Mouse (Mus musculus) left cerebral cortex, adult 18-20 months (tissue): Measurements from ENCODE around the gene Dynlrb1. TPM values are rescaled to one million over a fixed set of nuclear protein-coding genes. Genes with fewer than 3 reads are reported as not detected.

Experiments
- DNase-seq, 2 experiments: peaks; one replicate each; pipeline ENCODE4 v3.0.0; 2021 to 2022; ENCODE audit warnings: low spot score in 2 of 2, mixed read lengths in 1 of 2
- long read RNA-seq, 2 experiments: library from polyadenylated mRNA; stranded (forward); transcript quantifications; one replicate each; pipeline ENCODE4 v2.0.0; 2021
- total RNA-seq, 2 experiments: library from RNA; stranded (reverse); gene quantifications; 2 replicates each; pipeline ENCODE4 v1.2.3; 2021

Dynlrb1 gene
- 100 to 1,000 TPM; 293 to 300 TPM for total RNA-seq
- long read RNA-seq, experiment 1, transcript Dynlrb1-202 (4 exons, 684 nt), result major isoform, 143 of 165 reads
- long read RNA-seq, experiment 1, partial matches to known transcripts, result 6 of 165 reads
- long read RNA-seq, experiment 1, other reads (novel, unspliced or antisense), result 7 of 165 reads
- long read RNA-seq, experiment 2, transcript Dynlrb1-202 (4 exons, 684 nt), result major isoform, 146 of 165 reads
- long read RNA-seq, experiment 2, partial matches to known transcripts, result 9 of 165 reads
- long read RNA-seq, experiment 2, other reads (novel, unspliced or antisense), result 5 of 165 reads

- DNase-seq, result peak; percentile 99 to 100
Measured at GRCm38 (mm10) chr2:155236362-155236992, at the start of gene Dynlrb1. TSS of gene Dynlrb1 (plus strand) at chr2:155236533.

- DNase-seq, result peak in 1 of 2 experiments; percentile 9
Measured at GRCm38 (mm10) chr2:155207419-155207818, 28.9 kb upstream of the Dynlrb1 start.

GRCm38 (mm10) chr2:155223145-155223544 lies 13.2 kb upstream of the Dynlrb1 start:
- DNase-seq, result no peak

GRCm38 (mm10) chr2:155224721-155225120 lies 11.6 kb upstream of the Dynlrb1 start:
- DNase-seq, result peak in 1 of 2 experiments; percentile 12

- no peak for DNase-seq
Measured at GRCm38 (mm10) chr2:155235746-155236361, 479 bp upstream of the Dynlrb1 start.

GRCm38 (mm10) chr2:155237276-155237675 lies 943 bp downstream of the Dynlrb1 start:
- no peak for DNase-seq

- DNase-seq, result peak in 1 of 2 experiments; percentile 9
Measured at GRCm38 (mm10) chr2:155240915-155241314, 4.6 kb downstream of the Dynlrb1 start.

- DNase-seq, result peak in 1 of 2 experiments; percentile 28
Measured at GRCm38 (mm10) chr2:155242296-155242855, 6.0 kb downstream of the Dynlrb1 start.

- no peak for DNase-seq
Measured at GRCm38 (mm10) chr2:155246231-155246630, 9.9 kb downstream of the Dynlrb1 start.

- no peak for DNase-seq
Measured at GRCm38 (mm10) chr2:155248206-155248605, 11.9 kb downstream of the Dynlrb1 start.

GRCm38 (mm10) chr2:155248718-155249117 lies 12.4 kb downstream of the Dynlrb1 start:
- DNase-seq, result no peak

GRCm38 (mm10) chr2:155249588-155249987 lies 13.3 kb downstream of the Dynlrb1 start:
- no peak for DNase-seq

GRCm38 (mm10) chr2:155265526-155265925 lies 29.2 kb downstream of the Dynlrb1 start:
- no peak for DNase-seq

GRCm38 (mm10) chr2:155266896-155267295 lies 30.6 kb downstream of the Dynlrb1 start:
- no peak for DNase-seq

- no peak for DNase-seq
Measured at GRCm38 (mm10) chr2:155271957-155272356, 35.6 kb downstream of the Dynlrb1 start.

GRCm38 (mm10) chr2:155272396-155273170 lies 36.2 kb downstream of the Dynlrb1 start:
- no peak for DNase-seq

- DNase-seq, result no peak
Measured at GRCm38 (mm10) chr2:155273603-155274002, 37.3 kb downstream of the Dynlrb1 start.

- peak; percentile 99 for DNase-seq
Measured at GRCm38 (mm10) chr2:155276195-155276594, 39.9 kb downstream of the Dynlrb1 start, which contains the start of gene Map1lc3a. TSS of gene Map1lc3a (plus strand) at chr2:155276297.

GRCm38 (mm10) chr2:155276621-155277175 lies 40.4 kb downstream of the Dynlrb1 start:
- peak; percentile 34 to 54 for DNase-seq

- no peak for DNase-seq
Measured at GRCm38 (mm10) chr2:155277721-155278120, 41.4 kb downstream of the Dynlrb1 start.

GRCm38 (mm10) chr2:155278361-155278760 lies 42.0 kb downstream of the Dynlrb1 start:
- no peak for DNase-seq
